8 mouse cellular contexts compared by ENCODE assay signal in the genomic region with DNA sequence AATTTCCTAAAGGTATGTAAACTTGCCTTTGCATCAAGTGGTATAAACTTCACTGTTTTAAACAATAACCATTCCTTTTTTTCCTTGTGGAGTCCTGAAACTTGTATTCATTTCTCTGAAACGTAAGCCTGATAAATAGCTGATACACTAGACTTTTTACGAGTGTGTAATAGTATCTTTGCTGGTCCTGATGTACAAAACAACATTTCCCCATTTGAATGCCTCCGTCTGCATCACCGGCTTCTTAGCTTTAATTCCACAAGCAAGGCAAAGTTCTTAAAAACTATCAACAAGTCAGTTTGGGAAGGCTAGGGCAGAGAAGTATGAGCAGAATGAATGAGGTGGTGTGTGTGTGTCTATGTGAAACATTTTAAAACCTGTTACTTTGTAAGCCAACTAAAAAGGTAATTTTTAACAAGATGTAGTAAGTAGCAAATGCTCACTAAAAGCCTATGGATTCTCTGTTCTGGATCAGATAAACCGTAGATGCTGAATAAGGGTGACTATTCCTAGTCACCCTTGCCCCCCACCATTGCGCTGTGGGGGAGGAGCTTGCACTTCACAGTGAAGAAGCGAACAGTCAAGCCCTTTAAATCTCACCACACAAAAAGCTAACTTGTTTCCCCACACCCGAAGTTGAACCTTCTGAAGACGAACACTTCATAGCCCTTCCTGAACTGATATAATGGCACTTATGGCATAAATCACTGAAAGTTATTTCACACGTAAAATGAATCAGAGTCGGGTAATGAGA. TPM values are rescaled to one million over a fixed set of nuclear protein-coding genes. Genes with fewer than 3 reads are reported as not detected.
DNase-seq lines count a peak whose midpoint lies in the region; ATAC-seq lines count a peak whose summit lies in the region.

No protein-coding gene starts in this region.

- no peak for ATAC-seq in heart, embryonic 11.5 days (replicated peaks; ENCODE audit: insufficient number of reproducible peaks, low FRiP score, low TSS enrichment)
- ATAC-seq in heart, embryonic 15.5 days (replicated peaks; ENCODE audit: insufficient number of reproducible peaks, insufficient read depth, low FRiP score, low read depth) = no peak
- no peak for ATAC-seq in limb, embryonic 15.5 days (ENCODE audit: insufficient number of reproducible peaks, low FRiP score, low TSS enrichment, low read depth)

- H3K4me1 ChIP-seq in heart, embryonic 11.5 days (ENCODE audit: control insufficient read depth, insufficient read depth, low read length) = 0 out of 2 replicates have a peak, but pooled peaks cover 7% of the 10 kb centered on the region
- peaks cover 2% of the 10 kb centered on the region; the same call in 1 of the 2 replicates for H3K4me1 ChIP-seq in brown adipose tissue, adult 24 weeks (ENCODE audit: control insufficient read depth, insufficient read depth, insufficient read length, low read length)
- peaks cover 16% of the 10 kb centered on the region for H3K4me1 ChIP-seq in heart, embryonic 15.5 days (replicated peaks)
- H3K4me1 ChIP-seq in limb, embryonic 15.5 days = peaks cover 5% of the 10 kb centered on the region; the same call in 1 of the 2 replicates

- peak overlapping the region; percentile 95 for H3K4me3 ChIP-seq in heart, embryonic 11.5 days (ENCODE audit: low read depth, low read length)
- H3K4me3 ChIP-seq in brown adipose tissue, adult 24 weeks (ENCODE audit: insufficient read depth, low read depth, low read length) = peak overlapping the region; percentile 43
- peak overlapping the region; percentile 74 for H3K4me3 ChIP-seq in heart, embryonic 15.5 days
- H3K4me3 ChIP-seq in limb, embryonic 15.5 days = peak overlapping the region; percentile 93

- WGBS in heart, embryonic 11.5 days (ENCODE audit: insufficient replicate concordance) = 22% methylated on average over 11 of the region's 11 CpGs
- WGBS in heart, embryonic 15.5 days = 20% methylated on average over 11 of the region's 11 CpGs
- WGBS in limb, embryonic 15.5 days = 20% methylated on average over 11 of the region's 11 CpGs

- H3K36me3 ChIP-seq in heart, embryonic 11.5 days (ENCODE audit: control insufficient read depth, insufficient read depth, low read length) = no peaks in the 10 kb centered on the region
- no peaks in the 10 kb centered on the region for H3K36me3 ChIP-seq in heart, embryonic 15.5 days
- no peaks in the 10 kb centered on the region for H3K36me3 ChIP-seq in limb, embryonic 15.5 days

- H3K9ac ChIP-seq in heart, embryonic 11.5 days (ENCODE audit: low read depth, low read length) = 0 out of 2 replicates have a peak overlapping the region, but pooled peaks have one; percentile 1
- H3K9ac ChIP-seq in heart, embryonic 15.5 days = peak overlapping the region; percentile 81
- H3K9ac ChIP-seq in limb, embryonic 15.5 days = no peak overlapping the region

- no peaks in the 10 kb centered on the region for H3K9me3 ChIP-seq in heart, embryonic 11.5 days (replicated peaks; ENCODE audit: control insufficient read depth, low read length)
- H3K9me3 ChIP-seq in heart, embryonic 15.5 days (replicated peaks) = no peaks in the 10 kb centered on the region
- H3K9me3 ChIP-seq in limb, embryonic 15.5 days = no peaks in the 10 kb centered on the region

- peak overlapping the region; percentile 86 for H3K4me2 ChIP-seq in heart, embryonic 11.5 days
- peak overlapping the region; percentile 93 for H3K4me2 ChIP-seq in heart, embryonic 15.5 days
- H3K4me2 ChIP-seq in limb, embryonic 15.5 days = peak overlapping the region; percentile 82

- intact Hi-C loops in heart, postnatal 25 days (cut with DNase I) = loop anchor here (5.0 kb wide), 1 partner anchor 360 kb away; a partner anchor contains a TSS

- no peak for DNase-seq in heart, postnatal 25 days (ENCODE audit: low spot score)
- DNase-seq in neural tube, embryonic 10.5 days (ENCODE audit: extremely low spot score, low spot score) = peak; percentile 27
- no peak for DNase-seq in layer of hippocampus, adult 11-12 months (ENCODE audit: low spot score)
- DNase-seq in layer of hippocampus, adult 18-20 months (ENCODE audit: low spot score in 2 of 2) = no peak

- H3K27ac ChIP-seq in heart, embryonic 11.5 days (ENCODE audit: low read depth, low read length) = no peak overlapping the region
- H3K27ac ChIP-seq in brown adipose tissue, adult 24 weeks (replicated peaks; ENCODE audit: low read depth, low read length) = peak overlapping the region; percentile 49; the same call in 1 of the 2 replicates
- H3K27ac ChIP-seq in heart, embryonic 15.5 days = 0 out of 2 replicates have a peak overlapping the region, but pooled peaks have one; percentile 21
- no peak overlapping the region for H3K27ac ChIP-seq in limb, embryonic 15.5 days

- H3K27me3 ChIP-seq in heart, embryonic 11.5 days (ENCODE audit: control insufficient read depth, insufficient read depth, low read length) = no peaks in the 10 kb centered on the region
- no peaks in the 10 kb centered on the region for H3K27me3 ChIP-seq in heart, embryonic 15.5 days
- no peaks in the 10 kb centered on the region for H3K27me3 ChIP-seq in limb, embryonic 15.5 days

RNA-seq across cellular contexts. Expression of a gene that starts 1.9 kb away (rescaled TPM):
- 48.4 and 51.3 TPM in 2 replicates for polyA plus RNA-seq in heart, embryonic 11.5 days (2014; fragmentation: Nextera tagmentation; extraction: Ambion mirVana)
- total RNA-seq in heart, postnatal 25 days (2021) = 10 to 100 TPM; 29.6 to 37.0 TPM
- polyA plus RNA-seq in brown adipose tissue, adult 24 weeks (2012; ENCODE audit: insufficient read depth, insufficient read length, missing spikeins) = 29.8 and 31.9 TPM in 2 replicates
- 24.0 and 32.8 TPM in 2 replicates for polyA plus RNA-seq in heart, embryonic 15.5 days (2015; fragmentation: Nextera tagmentation; extraction: Ambion mirVana)
- polyA plus RNA-seq in limb, embryonic 15.5 days (2015; fragmentation: Nextera tagmentation; extraction: Ambion mirVana) = 47.8 and 48.1 TPM in 2 replicates
- total RNA-seq in layer of hippocampus, adult 18-20 months (2021) = 10 to 100 TPM; 37.4 to 41.8 TPM

RNA-seq across cellular contexts. Expression of a gene that starts 34.0 kb away (rescaled TPM):
- 30.8 and 34.2 TPM in 2 replicates for polyA plus RNA-seq in heart, embryonic 11.5 days (2014; fragmentation: Nextera tagmentation; extraction: Ambion mirVana)
- total RNA-seq in heart, postnatal 25 days (2021) = 100 to 1,000 TPM; 221 to 227 TPM
- 251 and 343 TPM in 2 replicates for polyA plus RNA-seq in brown adipose tissue, adult 24 weeks (2012; ENCODE audit: insufficient read depth, insufficient read length, missing spikeins)
- polyA plus RNA-seq in heart, embryonic 15.5 days (2015; fragmentation: Nextera tagmentation; extraction: Ambion mirVana) = 59.5 and 70.1 TPM in 2 replicates
- 27.8 and 28.0 TPM in 2 replicates for polyA plus RNA-seq in limb, embryonic 15.5 days (2015; fragmentation: Nextera tagmentation; extraction: Ambion mirVana)
- 10 to 100 TPM; 26.2 to 28.6 TPM for total RNA-seq in layer of hippocampus, adult 18-20 months (2021)

Comparison
In these comparisons a context has a peak if more than half of its experiments do, and no peak if none do; other contexts are left out.
1. H3K27ac ChIP-seq: peak in brown adipose tissue, adult 24 weeks (single experiment) and heart, embryonic 15.5 days (single experiment); none in heart, embryonic 11.5 days (single experiment) and limb, embryonic 15.5 days (single experiment).
2. H3K4me3 ChIP-seq: peak in every context shown above with its lines; median percentile 95 in heart, embryonic 11.5 days; 93 in limb, embryonic 15.5 days; 74 in heart, embryonic 15.5 days; 43 in brown adipose tissue, adult 24 weeks.
3. Peak in every context shown above with its lines, with median percentiles within 50 percentile points of each other: H3K4me2 ChIP-seq.